In the genomic region with DNA sequence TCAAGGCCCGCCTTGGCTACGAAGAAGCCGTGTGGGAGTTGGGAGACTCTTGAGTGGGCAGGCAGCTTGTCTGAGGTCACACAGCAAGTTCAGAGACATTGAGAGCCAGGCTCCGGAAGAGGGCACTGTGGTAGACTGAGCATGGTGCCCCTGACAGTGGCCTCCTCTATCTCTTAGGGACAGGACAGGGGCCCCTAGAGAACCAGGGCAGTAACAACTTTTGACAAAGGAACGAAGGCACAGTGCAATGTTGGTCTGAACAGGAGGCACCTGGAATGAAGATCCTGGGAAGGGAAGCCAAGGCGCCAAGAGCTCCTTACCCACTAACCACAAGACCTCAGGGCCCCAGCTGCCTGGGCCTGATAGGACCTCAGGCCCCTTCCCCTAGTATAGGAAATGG, we compare ENCODE assay signal across 9 mouse cellular contexts. TPM values are rescaled to one million over a fixed set of nuclear protein-coding genes. Genes with fewer than 3 reads are reported as not detected.
DNase-seq lines count a peak whose midpoint lies in the region; ATAC-seq and TF ChIP-seq lines count a peak whose summit lies in the region.
"Had no signal": no experiment of that assay in that cellular context is flagged by ENCODE, and none has a peak within 500 bp of the region (broad histone marks: within the 10 kb centered on the region; RNA-seq: fewer than 3 reads in every experiment).

No protein-coding gene starts in this region.

- ATAC-seq in midbrain, embryonic 14.5 days (ENCODE audit: low FRiP score, low TSS enrichment) = no peak
- no peak for ATAC-seq in monocyte, adult 5-6 weeks (replicated peaks; ENCODE audit: insufficient number of reproducible peaks, low FRiP score, low TSS enrichment, poor library complexity, severe bottlenecking)

- peak; percentile 41 to 49 for DNase-seq in adrenal gland, adult (ENCODE audit: inconsistent age in 2 of 2, low spot score in 1 of 2)
- no peak for DNase-seq in adrenal gland, adult 18-20 months (ENCODE audit: low spot score in 2 of 2)
- peak; percentile 50 for DNase-seq in thymus, adult 2 months
- no peak for DNase-seq in thymus, adult 18-20 months
- DNase-seq in midbrain, embryonic 14.5 days = no peak
- no peak for DNase-seq in layer of hippocampus, adult 18-20 months (ENCODE audit: low spot score in 2 of 2)
- DNase-seq in right cerebral cortex, postnatal 25 days = no peak

- no peak for TF ChIP-seq CTCF in thymus, adult 2 months (IDR thresholded peaks at IDR 0.05; ENCODE audit: borderline replicate concordance, control insufficient read depth, extremely low read depth, insufficient read depth, low read length, poor library complexity)

- no peak for TF ChIP-seq POLR2A in thymus, adult 2 months (IDR thresholded peaks at IDR 0.05; ENCODE audit: control insufficient read depth, extremely low read depth, insufficient read depth, low read length, poor library complexity)

- H3K4me1 ChIP-seq in thymus, adult 2 months (replicated peaks; ENCODE audit: control insufficient read depth, insufficient read depth, low read length) = peaks cover 88% of the 10 kb centered on the region
- H3K4me1 ChIP-seq in midbrain, embryonic 14.5 days (ENCODE audit: control insufficient read depth, insufficient read depth, low read length) = peaks cover 52% of the 10 kb centered on the region

- H3K36me3 ChIP-seq in thymus, adult 2 months (ENCODE audit: control insufficient read depth, insufficient read depth, low read length) = no peaks in the 10 kb centered on the region
- no peaks in the 10 kb centered on the region for H3K36me3 ChIP-seq in midbrain, embryonic 14.5 days (ENCODE audit: control insufficient read depth, insufficient read depth, low read length)
- H3K36me3 ChIP-seq: limb, embryonic 15.5 days had no signal

- peak overlapping the region; percentile 4; the same call in 1 of the 2 replicates for H3K4me3 ChIP-seq in thymus, adult 2 months (ENCODE audit: control insufficient read depth, insufficient read depth, low read length)
- no peak overlapping the region for H3K4me3 ChIP-seq in midbrain, embryonic 14.5 days (replicated peaks; ENCODE audit: low read depth, low read length)
- H3K4me3 ChIP-seq: limb, embryonic 15.5 days had no signal

- H3K27me3 ChIP-seq in thymus, adult 2 months (ENCODE audit: control insufficient read depth, insufficient read depth, low read length) = no peaks in the 10 kb centered on the region
- no peaks in the 10 kb centered on the region for H3K27me3 ChIP-seq in midbrain, embryonic 14.5 days (ENCODE audit: control insufficient read depth, insufficient read depth, low read length)
- H3K27me3 ChIP-seq: limb, embryonic 15.5 days had no signal

- H3K4me2 ChIP-seq in midbrain, embryonic 14.5 days (ENCODE audit: low read length) = peak overlapping the region; percentile 32; the same call in 1 of the 2 replicates

- H3K27ac ChIP-seq in thymus, adult 2 months (ENCODE audit: control insufficient read depth, insufficient read depth, low read length) = no peak overlapping the region
- H3K27ac ChIP-seq in midbrain, embryonic 14.5 days (replicated peaks; ENCODE audit: low read depth, low read length) = no peak overlapping the region
- H3K27ac ChIP-seq: limb, embryonic 15.5 days had no signal

- H3K9me3 ChIP-seq in midbrain, embryonic 14.5 days (ENCODE audit: control insufficient read depth, low read length) = no peaks in the 10 kb centered on the region
- H3K9me3 ChIP-seq: limb, embryonic 15.5 days had no signal

- no peak overlapping the region for H3K9ac ChIP-seq in midbrain, embryonic 14.5 days (replicated peaks; ENCODE audit: low read length)
- H3K9ac ChIP-seq: limb, embryonic 15.5 days had no signal

- 14% methylated on average over 6 of the region's 6 CpGs for WGBS in thymus, adult 2 months
- WGBS in midbrain, embryonic 14.5 days = 85% methylated on average over 6 of the region's 6 CpGs

RNA-seq across cellular contexts. Expression of a gene that starts 10.5 kb away (rescaled TPM):
- 10 to 100 TPM; 24.1 to 43.3 TPM for total RNA-seq in adrenal gland, adult 18-20 months (2021)
- polyA plus RNA-seq in thymus, adult 2 months (2012; rRNA removed) = 146 and 166 TPM in 2 replicates
- polyA plus RNA-seq in midbrain, embryonic 14.5 days (2014; fragmentation: Nextera tagmentation; extraction: Ambion mirVana) = 112 and 165 TPM in 2 replicates
- total RNA-seq in layer of hippocampus, adult 18-20 months (2021) = 100 to 1,000 TPM; 100 to 108 TPM
- total RNA-seq in monocyte, adult 5-6 weeks (2017) = 2.2 to 16.6 TPM (median 4.6 TPM) in 3 replicates

RNA-seq across cellular contexts. Expression of a gene that starts 32.5 kb away (rescaled TPM):
- 1 to 10 TPM; 2.1 to 2.2 TPM for total RNA-seq in adrenal gland, adult 18-20 months (2021)
- 27.0 and 32.0 TPM in 2 replicates for polyA plus RNA-seq in thymus, adult 2 months (2012; rRNA removed)
- polyA plus RNA-seq in midbrain, embryonic 14.5 days (2014; fragmentation: Nextera tagmentation; extraction: Ambion mirVana) = 0.24 and 1.3 TPM in 2 replicates
- total RNA-seq in layer of hippocampus, adult 18-20 months (2021) = under 1 TPM in 1 of 2 experiments, not detected in 1; 0.48 TPM
- total RNA-seq in monocyte, adult 5-6 weeks (2017) = 2.9 to 15.5 TPM (median 10.1 TPM) in 3 replicates

Comparison
In these comparisons a context has a peak if more than half of its experiments do, and no peak if none do; other contexts are left out.
1. DNase-seq: peak in adrenal gland, adult (2 of 2) and thymus, adult 2 months (single experiment); none in adrenal gland, adult 18-20 months (0 of 2), thymus, adult 18-20 months (0 of 2), midbrain, embryonic 14.5 days (single experiment), layer of hippocampus, adult 18-20 months (0 of 2) and right cerebral cortex, postnatal 25 days (single experiment).